Mouse (Mus musculus): ENCODE data around the gene Tbpl1. TPM values are rescaled to one million over a fixed set of nuclear protein-coding genes. Genes with fewer than 3 reads are reported as not detected.
A peak's percentile ranks its signal among the peaks of the same experiment; 100 is the strongest.

Tbpl1 gene
- total RNA-seq (2021), result 10 to 100 TPM; 65.2 to 68.5 TPM

DNA sequence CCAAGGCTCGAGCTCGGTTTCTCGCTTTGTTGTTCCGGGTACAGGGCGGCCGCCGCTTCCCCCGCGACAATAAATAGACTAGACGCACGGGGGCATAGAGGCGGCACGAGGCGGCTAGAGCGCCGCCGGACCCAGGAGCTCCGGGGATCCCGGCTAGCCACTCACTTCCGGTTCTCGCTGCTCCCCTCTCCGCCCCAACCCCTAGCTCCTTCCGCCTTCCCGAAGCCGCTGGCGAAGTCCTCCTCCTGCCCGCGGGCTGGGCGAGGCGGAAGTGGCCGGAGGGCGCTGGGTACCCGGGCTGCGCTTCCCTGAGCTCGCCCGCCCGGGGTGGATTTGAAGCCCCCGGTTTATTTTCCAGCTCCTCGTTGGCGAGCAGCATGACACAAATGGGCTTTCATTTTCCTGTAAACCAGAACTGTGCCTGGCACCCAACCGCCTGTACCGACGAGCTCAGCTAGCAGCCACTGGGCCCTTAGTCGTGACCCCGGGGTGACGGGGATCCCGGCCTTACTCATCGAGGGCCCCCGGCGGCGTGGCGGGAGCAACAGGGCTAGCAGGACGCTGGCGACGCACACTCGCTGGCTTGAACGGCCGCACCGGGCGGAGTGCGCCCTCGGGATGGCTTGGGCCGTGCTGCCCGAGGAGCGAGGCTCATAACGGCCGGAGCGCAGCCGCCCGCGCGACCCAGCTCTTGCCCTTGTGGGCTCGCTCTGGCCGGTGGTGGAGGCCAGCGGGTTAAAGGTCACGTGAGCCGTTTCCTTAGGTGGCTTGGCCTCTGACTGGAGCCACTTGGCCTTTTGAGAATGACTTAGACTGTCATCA, at the start of gene Tbpl1:
Tbpl1 (minus strand) TSS at position 667 of the 822 bp plus-strand sequence.
- peak; percentile 94 to 96 for DNase-seq (ENCODE audit: extremely low spot score in 1 of 2, low spot score in 2 of 2)
- intact Hi-C loops (cut with DNase I), result no loop called here

DNA sequence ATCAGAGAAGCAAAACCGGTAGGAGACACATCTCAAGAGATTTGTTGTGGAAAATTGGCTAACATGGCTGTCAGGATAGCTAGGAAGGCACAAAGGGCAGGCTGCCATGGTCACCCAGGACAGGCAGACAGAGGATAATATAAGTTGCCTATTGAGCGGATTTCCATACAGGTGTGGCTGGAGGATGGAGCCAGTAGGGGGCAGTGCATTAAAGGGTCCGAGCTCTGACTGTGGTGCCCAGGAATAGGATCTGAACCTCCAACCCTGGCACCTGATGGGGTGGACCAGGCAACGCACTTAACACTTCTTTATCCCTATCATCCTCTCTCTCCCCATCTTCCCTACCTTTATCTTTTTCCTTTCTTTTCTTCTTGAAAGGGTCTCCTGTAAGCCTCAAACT, 49.7 kb upstream of the Tbpl1 start:
- no peak for DNase-seq (ENCODE audit: extremely low spot score in 1 of 2, low spot score in 2 of 2)
- intact Hi-C loops (cut with DNase I), result no loop called here

DNA sequence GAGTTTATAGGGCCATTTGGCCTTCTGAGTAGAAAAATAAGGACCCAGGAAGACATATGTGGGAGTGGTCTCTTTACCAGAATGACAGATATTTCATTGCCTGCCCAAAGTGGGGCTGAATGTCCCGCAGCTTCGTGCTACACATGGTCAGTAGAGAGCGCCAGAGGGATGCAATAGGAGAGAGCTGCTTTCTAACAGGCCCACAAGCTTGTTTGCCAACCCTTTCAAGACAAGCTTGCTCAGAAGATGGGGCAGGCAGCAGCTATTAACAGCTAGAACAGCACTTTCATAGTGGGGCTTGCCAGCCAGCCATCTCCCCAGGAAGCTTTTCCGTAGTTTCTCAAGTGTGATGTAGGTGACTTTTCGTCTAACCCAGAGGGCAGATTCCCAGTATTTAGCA, 46.2 kb upstream of the Tbpl1 start:
- intact Hi-C loops (cut with DNase I), result loop anchor here (2.0 kb wide), 2 partner anchors 199 to 303 kb away; no protein-coding TSS in a partner anchor
- peak; percentile 8 to 41 for DNase-seq (ENCODE audit: extremely low spot score in 1 of 2, low spot score in 2 of 2)

DNA sequence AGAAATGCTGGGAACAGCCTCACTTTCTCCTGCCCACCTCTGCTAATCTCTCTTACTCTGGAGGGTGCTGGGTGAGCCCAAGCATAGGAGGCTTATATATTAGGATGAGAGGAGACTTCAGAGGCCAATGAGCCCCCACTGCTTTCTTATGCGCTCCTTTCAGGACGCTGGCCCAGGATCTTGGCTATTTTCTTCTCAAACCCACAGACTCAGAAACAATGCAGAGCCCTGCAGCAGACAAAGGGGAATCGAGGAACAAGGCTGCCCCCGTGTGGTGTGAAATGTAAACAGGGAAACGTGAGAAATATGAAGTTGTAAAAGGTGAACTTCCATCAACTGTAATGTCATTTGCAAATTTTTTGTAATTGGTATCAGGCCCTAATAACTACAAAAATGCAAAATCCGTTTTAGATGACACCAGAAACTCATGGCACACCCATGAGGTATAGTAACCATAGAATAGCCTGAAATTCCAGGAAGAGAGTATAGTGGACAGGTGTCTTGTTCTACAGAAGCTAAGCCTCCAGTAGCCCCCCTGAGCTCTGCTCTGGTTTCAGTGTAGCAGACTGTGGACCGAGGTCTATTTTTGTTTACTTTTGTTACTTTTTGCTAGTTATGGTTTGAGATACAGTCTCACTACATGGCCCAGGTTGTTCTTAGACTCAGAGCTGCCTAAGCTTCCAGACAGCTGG, 44.4 kb upstream of the Tbpl1 start:
- peak; percentile 35 to 56 for DNase-seq (ENCODE audit: extremely low spot score in 1 of 2, low spot score in 2 of 2)
- intact Hi-C loops (cut with DNase I), result loop anchor here (2.0 kb wide), 2 partner anchors 197 to 305 kb away; no protein-coding TSS in a partner anchor

DNA sequence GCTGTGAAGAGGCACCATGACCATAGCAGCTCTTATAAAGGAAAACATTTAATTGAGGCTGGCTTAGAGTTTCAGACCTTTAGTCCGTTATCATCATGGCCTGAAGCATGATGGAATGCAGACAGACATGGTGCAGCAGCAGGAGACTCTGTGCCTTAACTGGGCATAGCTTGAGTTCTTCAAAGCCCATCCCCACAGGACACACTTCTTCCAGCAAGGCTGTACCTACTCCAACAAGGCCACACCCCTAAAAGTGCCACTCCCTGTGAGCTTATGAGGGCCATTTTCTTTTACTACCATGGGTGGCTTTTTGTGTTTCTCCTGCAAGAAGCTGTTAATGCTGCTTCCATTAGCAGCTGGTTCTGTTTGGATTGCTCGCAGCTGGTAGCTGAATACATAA, 43.7 kb upstream of the Tbpl1 start:
- DNase-seq (ENCODE audit: extremely low spot score in 1 of 2, low spot score in 2 of 2), result no peak
- intact Hi-C loops (cut with DNase I), result no loop called here

DNA sequence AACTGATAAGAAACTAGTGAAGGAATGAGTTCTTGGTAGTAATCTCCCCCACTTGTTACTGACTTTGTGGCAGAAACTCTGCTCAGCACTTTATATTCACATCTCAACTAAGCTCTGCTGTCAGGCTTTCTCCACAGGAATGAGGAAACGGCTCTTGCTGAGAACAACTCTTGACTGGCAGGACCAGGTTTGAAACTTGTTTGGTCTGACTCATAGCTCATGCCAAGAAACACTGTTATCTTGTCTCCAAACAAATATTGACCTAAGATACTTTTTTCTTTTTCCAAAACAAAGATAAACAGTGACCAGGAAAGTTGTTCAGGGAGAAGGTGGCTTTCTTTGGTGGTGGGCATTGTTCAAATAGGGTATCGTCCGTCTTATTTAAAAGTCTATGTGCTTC, 42.9 kb upstream of the Tbpl1 start:
- intact Hi-C loops (cut with DNase I), result no loop called here
- no peak for DNase-seq (ENCODE audit: extremely low spot score in 1 of 2, low spot score in 2 of 2)

DNA sequence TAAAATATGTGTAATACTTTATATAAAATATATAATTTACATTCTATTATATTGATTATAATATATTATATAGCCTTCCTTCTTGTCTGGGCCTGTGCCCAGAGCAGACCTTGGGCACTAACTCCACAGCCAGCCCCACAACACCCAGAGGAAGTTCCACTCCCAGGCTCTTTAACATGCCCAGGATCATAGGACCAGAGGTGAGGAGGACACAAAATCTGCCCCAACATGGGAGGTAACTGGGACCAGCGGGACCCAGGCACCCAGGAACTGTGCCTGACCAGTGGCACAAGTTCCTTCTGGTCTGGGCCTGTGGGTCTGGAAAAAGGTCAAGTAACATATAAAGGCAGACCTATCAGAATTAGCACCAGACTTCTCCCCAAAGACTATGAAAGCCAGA, 22.5 kb upstream of the Tbpl1 start:
- intact Hi-C loops (cut with DNase I), result no loop called here
- no peak for DNase-seq (ENCODE audit: extremely low spot score in 1 of 2, low spot score in 2 of 2)

DNA sequence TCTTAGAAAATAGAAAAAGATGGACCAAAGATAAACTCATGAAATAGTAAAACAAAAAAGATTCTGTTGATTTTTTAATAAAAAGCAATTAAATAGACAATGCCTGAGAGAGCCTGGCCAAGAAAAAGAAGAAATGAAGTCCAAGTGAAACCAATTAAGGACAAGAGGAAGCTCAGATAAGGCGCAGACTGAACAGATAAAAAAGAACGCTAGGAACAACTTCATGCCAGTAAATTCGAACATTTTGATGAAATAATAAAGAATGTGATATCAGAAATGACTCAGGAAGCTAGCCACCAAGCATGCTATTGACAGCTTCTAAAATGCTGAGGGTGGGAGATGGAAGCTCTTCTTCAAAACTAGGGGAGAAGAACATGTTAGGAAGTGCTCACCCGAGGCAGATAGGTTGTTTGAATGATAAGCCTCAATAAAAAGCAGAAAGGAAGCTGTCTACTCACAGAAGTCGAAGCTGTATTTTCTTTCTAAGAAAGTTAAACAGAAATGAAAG, 19.5 kb upstream of the Tbpl1 start:
- intact Hi-C loops (cut with DNase I), result no loop called here
- DNase-seq (ENCODE audit: extremely low spot score in 1 of 2, low spot score in 2 of 2), result no peak

DNA sequence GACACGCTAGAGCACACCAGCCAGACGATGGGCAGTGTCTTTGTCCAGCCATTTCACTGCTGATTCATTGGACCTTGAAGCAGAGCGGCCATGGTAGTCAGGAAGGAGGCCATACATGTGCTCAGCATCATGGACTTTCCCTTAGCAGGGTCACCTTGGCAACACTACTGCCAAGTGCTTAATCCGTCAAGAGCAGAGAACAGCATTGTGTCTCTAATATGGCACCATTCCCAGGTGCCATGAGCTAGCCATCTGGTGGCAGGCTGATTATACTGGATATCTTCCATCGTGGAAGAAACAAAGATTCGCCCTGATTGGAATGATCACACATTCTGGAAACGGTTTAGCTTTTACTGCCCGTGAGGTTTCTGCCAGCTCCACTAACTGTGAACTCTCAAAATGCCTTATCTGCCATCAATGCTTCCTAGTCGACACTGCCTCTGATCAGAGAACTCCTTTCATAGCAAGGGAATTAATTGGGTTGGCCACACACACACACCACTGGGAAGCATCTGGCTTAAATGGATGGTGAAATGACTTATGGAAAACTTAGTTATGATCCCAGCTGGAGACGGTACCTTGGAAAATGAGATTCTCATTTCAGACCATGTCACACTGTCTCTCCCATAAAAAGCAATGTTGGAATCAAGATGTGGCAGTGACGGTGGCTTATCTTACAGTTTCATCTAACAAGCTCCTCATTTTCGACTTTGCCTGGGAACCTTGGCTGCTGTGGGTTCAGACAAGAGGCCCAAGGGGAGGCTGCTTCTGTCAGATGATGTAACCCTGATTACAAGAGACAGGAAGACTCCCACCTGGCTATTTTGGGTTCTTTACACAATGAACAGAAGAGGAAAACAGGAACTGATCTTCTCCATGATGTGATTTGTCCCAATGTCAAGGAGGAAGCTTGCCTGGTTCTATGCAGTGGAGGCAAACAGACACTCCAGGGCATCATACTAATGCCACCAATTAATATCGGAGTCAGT, 14.9 kb upstream of the Tbpl1 start:
- intact Hi-C loops (cut with DNase I), result no loop called here
- DNase-seq (ENCODE audit: extremely low spot score in 1 of 2, low spot score in 2 of 2), result peak; percentile 25 to 68

DNA sequence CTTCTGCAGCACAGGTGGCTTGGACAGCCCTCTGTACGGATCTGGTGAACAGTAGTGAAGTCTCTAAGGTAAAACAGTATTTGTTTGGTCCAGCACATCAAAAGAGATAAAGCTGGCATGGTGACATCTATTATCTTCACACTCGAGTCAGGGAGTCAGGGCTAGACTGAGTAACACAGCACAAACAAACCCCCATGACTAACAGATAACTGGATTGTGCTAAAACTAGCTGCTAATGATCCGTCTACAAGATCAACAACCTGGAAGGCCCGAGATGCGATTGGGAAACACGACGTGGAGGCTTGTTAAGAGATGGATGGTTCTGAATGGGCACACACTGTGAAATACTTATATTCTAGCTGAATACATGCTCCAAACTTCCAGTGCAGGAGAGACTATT, 14.2 kb upstream of the Tbpl1 start:
- intact Hi-C loops (cut with DNase I), result no loop called here
- no peak for DNase-seq (ENCODE audit: extremely low spot score in 1 of 2, low spot score in 2 of 2)

DNA sequence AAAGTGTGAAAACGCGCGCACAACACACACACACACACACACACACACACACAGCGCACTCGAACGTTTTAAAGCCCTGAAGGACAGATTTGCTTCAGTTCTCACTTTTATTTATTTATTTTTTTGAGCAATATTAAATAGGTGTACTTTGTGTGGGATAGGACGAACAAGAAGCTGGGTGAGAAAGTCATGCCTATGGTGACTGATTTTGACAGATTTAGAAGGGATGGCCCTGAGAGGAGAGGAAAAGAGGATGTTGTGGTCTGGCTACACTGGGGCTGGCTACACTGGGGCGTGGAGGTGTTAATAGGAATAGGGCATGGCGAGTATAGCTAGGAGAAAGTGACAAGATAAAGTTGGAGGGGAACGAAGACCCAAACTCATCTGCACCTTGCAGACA, 443 bp upstream of the Tbpl1 start:
- DNase-seq (ENCODE audit: extremely low spot score in 1 of 2, low spot score in 2 of 2), result no peak
- intact Hi-C loops (cut with DNase I), result no loop called here

DNA sequence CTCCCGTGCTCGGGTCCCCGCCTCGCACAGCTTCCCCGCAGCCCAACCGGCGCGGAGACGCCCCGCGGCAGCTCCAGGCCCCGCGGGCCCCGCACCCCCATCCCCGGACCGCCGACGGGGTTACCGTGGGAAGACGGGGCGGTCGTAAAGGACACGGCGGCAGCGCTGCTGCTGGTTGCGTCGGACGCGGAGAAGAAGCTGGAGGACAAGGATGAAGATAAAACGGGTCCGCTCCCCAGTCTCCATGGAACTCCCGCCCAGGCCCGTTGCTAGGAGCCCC, 806 bp downstream of the Tbpl1 start:
- DNase-seq (ENCODE audit: extremely low spot score in 1 of 2, low spot score in 2 of 2), result no peak
- intact Hi-C loops (cut with DNase I), result no loop called here

DNA sequence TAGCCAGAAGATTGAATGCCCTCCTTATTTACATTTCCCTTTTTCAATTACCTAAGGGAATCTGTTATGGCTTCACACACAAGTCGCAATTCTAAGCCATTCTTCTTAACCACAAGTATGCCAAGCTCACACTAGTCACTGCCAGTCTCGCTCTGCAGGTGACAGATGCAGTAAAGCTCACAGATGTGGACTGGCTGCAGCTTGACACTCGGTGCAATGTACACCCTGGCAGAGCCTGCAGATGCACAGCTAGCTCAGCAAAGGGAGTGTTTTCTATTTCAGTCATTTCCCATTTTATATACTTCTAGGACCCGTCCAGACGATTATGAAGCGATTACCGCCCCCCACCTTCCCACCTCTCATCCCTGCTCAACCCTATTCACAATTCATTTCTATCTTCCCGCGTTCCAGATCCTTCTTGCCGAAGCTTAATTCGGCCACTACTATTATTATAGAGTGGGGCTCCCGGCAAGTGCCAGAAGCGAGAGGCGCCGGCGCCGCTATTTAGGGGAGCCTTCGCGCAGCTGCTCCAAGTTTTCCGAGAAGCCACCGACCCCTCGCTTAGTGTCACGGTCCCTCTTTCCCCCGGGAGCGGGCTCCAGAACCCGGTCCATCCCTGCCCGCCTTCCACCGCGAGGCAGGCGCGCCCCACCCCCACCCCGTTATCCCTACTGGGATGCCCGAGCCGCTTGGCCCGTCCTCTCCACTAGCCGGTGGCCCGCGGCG, 1.3 kb downstream of the Tbpl1 start:
- intact Hi-C loops (cut with DNase I), result no loop called here
- DNase-seq (ENCODE audit: extremely low spot score in 1 of 2, low spot score in 2 of 2), result no peak

DNA sequence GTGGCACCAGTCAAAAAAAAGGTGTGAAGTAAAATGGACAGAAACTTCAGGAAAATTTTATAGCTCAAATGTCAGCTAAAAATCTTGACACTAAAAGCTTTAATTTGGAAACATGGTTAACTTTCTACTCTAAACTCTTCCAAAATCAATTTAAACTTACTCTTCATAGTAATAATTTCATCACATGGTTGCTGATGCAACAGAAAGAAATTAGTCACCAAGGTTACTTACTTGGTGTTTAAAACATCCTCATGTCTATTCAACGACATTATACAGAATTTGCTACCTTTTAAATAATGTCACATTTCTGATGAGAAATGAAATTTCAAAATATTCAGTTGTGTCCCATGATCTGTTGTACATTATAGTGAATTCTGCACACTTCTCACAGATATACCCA, 3.5 kb downstream of the Tbpl1 start:
- intact Hi-C loops (cut with DNase I), result no loop called here
- no peak for DNase-seq (ENCODE audit: extremely low spot score in 1 of 2, low spot score in 2 of 2)

DNA sequence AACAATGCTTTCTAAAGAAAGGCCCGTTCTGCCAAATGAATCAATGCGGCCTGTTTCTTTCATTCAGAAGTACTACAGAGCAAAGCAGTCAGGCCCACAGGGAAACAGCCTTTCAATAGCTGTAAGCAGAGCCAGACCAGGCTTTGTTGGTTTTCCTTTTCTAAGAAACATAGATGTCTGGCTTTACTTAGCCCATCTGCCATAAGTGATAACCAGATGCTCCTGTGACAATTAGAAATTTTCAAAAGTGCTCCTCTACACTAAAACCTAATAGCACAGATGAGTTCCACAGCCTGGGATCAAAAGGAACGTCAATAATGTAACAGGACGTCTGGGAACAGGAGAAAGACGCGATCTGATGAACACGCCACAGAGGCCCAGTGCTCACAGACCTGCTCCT, 5.4 kb downstream of the Tbpl1 start:
- intact Hi-C loops (cut with DNase I), result no loop called here
- no peak for DNase-seq (ENCODE audit: extremely low spot score in 1 of 2, low spot score in 2 of 2)

DNA sequence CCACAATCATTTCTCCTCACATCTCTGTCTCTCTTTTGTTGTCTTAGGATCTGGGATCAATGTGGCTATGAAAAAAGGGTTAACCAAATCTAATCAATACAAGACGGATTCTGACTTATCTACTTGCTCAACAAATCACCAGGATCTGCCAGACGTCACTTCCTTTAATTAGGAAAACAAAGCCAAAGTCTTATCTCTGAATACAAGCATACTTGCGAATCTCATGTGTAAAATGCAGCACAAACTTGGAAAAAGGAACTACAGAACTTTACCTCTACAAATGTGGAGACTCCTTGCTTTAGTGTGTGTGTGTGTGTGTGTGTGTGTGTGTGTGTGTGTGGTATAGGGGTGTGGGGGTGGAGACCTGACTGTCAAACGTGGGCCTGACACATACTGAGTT, 6.6 kb downstream of the Tbpl1 start:
- DNase-seq (ENCODE audit: extremely low spot score in 1 of 2, low spot score in 2 of 2), result no peak
- intact Hi-C loops (cut with DNase I), result no loop called here

DNA sequence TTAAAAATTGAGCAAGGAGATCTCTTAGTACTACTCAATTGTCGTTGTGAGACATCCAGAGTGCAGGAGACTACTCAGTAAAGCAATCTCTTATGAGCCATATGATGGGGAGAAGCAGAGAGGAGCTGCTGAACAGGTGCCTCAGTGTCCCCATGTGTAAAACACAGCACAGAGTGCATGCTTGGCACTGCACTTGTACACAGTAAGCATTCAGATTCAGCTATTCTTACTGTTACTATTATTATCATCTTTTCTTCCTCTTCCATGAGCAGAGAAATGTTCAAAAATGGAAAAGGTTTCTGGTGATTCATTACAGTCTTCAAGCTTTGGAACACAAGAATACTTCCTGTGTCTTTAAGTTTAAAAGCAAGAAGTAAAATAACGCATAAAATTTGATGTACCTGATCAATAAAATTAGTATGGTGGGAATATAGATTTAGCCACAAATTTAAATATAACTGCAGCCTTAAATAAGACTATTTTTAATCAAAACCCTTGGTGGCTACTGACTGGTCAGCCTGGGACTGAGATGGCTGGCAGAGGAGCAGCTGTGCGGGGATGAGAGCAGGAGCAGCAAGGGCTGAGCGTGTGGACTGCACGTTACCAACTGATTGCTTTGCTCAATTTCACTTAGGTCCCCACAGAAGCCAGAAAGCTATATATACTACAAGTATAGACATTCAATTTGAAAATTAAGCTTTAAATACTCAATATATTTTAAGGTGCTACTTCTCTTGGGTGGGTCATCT, 10.8 kb downstream of the Tbpl1 start:
- intact Hi-C loops (cut with DNase I), result no loop called here
- no peak for DNase-seq (ENCODE audit: extremely low spot score in 1 of 2, low spot score in 2 of 2)

DNA sequence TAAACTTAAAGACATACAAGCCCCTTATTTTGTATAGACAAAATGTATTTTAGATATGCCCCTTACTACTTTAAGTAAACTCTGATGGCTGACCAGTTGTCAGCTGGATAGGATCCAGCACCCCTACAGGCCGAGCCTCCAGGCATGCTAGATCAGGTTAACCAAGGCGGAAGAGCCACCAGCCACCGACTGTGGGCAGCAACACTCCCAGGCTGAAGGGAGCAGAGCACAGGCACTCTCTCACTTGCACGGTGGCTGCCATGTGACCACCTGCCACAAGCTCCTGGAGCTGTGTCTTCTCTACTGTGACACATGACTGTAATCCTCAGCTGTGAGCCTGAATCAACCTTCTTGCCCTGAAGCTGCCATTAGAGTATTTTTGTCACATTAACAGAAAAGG, 13.3 kb downstream of the Tbpl1 start:
- intact Hi-C loops (cut with DNase I), result loop anchor here (10.0 kb wide), 1 partner anchor 104 kb away; no protein-coding TSS in a partner anchor
- no peak for DNase-seq (ENCODE audit: extremely low spot score in 1 of 2, low spot score in 2 of 2)

Measured in left cerebral cortex, postnatal 10 days (tissue).